Mouse (Mus musculus): ENCODE measurements around the gene Kif19a. TPM values are rescaled to one million over a fixed set of nuclear protein-coding genes. Genes with fewer than 3 reads are reported as not detected.

The Kif19a gene
- polyA plus RNA-seq, 1 experiment: 5.5 TPM

DNA sequence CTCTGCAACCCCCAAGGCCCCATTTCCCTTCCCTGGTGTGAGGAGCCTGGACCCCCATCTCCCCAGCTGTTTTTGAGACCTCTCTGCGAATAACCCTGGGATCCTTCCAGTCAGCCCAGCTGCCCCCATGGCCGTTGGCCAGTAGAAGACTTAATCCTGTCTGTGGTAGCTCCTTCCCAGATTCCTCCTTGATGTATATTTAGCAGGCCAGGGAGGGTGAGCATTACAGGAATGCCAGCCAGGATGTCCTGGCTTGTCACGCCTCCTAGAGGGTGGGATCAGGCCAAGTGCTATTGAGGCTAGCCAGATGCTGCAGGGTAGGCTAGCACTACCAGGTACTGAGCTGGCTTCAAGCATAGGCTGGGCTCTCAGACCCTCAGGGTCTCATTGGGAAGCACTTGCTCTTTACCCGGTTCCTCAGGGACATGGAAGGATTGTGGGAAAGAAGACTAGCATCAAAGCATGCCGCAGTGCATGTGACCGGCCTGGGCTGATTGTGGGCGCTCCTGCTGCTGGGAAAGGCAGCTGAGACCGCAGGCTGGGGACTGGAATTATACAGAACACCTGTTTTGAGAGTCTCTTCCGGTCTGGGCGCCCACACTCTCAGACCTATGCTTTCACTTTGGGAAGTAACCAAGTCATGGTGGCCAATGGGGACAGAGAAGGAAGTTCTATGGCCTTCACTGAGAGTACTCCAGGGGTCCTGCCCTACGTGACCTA, 49.8 kb downstream of the Kif19a start:
- Histone ChIP-seq H3K4me3 (ENCODE audit: insufficient read depth, low read length) (no peak overlapping the region), H3K4me1 (ENCODE audit: control insufficient read depth, insufficient read depth, low read length) (no peaks in the 10 kb centered on the region; the same call in 1 of the 2 replicates), H3K27ac (ENCODE audit: insufficient read depth, low read length) (no peak overlapping the region)
- TF ChIP-seq CTCF (IDR thresholded peaks at IDR 0.05; ENCODE audit: extremely low read depth, insufficient read depth, low read length): no peak
- no peak for TF ChIP-seq POLR2A (IDR thresholded peaks at IDR 0.05; ENCODE audit: extremely low read depth, insufficient read depth, low read length)

DNA sequence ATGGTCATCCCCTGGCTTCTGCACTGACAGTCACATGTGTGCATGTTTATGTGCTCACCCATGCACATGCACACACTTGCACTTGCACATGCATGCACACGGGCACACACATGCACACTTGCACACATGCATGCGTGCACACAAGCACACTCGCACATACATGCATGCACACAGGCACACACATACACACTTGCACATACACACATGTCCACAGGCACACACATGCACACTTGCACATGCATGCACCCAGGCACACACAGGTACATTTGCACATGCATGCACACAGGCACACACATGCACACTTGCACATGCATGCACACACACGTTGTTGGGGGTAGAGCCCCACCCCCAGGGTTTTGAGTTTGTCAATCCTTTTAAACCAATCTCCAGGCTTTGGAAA, 51.7 kb downstream of the Kif19a start:
- no peak for TF ChIP-seq POLR2A (IDR thresholded peaks at IDR 0.05; ENCODE audit: extremely low read depth, insufficient read depth, low read length)
- no peak for TF ChIP-seq CTCF (IDR thresholded peaks at IDR 0.05; ENCODE audit: extremely low read depth, insufficient read depth, low read length)
- no peaks in the 10 kb centered on the region; the same call in 1 of the 2 replicates for H3K4me1 ChIP-seq (ENCODE audit: control insufficient read depth, insufficient read depth, low read length)
- no peak overlapping the region for H3K4me3 ChIP-seq (ENCODE audit: insufficient read depth, low read length)
- no peak overlapping the region for H3K27ac ChIP-seq (ENCODE audit: insufficient read depth, low read length)

- Histone ChIP-seq H3K4me1 (ENCODE audit: control insufficient read depth, insufficient read depth, low read length) (peaks cover 3% of the 10 kb centered on the region), H3K27ac (ENCODE audit: insufficient read depth, low read length) (no peak overlapping the region), H3K4me3 (ENCODE audit: insufficient read depth, low read length) (no peak overlapping the region)
- TF ChIP-seq CTCF (IDR thresholded peaks at IDR 0.05; ENCODE audit: extremely low read depth, insufficient read depth, low read length) (no peak), POLR2A (IDR thresholded peaks at IDR 0.05; ENCODE audit: extremely low read depth, insufficient read depth, low read length) (no peak)
These were observed 53.0 kb downstream of the Kif19a start for GRCm38 (mm10) chr11:114818185-114818584.

GRCm38 (mm10) chr11:114819110-114819509, 53.9 kb downstream of the Kif19a start:
- Histone ChIP-seq H3K4me1 (ENCODE audit: control insufficient read depth, insufficient read depth, low read length) (peaks cover 3% of the 10 kb centered on the region), H3K27ac (ENCODE audit: insufficient read depth, low read length) (no peak overlapping the region), H3K4me3 (ENCODE audit: insufficient read depth, low read length) (no peak overlapping the region)
- TF ChIP-seq CTCF (IDR thresholded peaks at IDR 0.05; ENCODE audit: extremely low read depth, insufficient read depth, low read length) (no peak), POLR2A (IDR thresholded peaks at IDR 0.05; ENCODE audit: extremely low read depth, insufficient read depth, low read length) (no peak)

DNA sequence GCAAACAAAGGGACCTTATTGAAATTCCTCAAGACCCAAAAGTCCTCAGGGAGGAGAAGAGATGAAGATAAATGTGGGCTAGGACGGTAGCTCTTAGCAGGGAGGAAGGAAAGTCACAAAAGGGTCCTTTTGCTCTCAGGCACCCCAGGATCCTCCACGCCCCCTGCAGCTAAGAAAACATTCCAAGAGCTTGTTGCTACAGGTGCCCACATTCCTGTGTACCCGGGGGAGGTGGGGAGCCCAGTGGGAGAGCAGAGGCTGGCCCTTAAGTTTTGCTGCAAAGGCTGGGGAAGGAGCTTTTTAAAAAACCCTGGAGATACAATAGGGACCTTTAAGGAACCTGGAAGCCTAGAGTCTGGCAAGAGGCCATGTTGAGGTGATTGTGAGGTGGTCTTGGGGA, 55.3 kb downstream of the Kif19a start:
- Histone ChIP-seq H3K4me3 (ENCODE audit: insufficient read depth, low read length) (no peak overlapping the region), H3K27ac (ENCODE audit: insufficient read depth, low read length) (no peak overlapping the region), H3K4me1 (ENCODE audit: control insufficient read depth, insufficient read depth, low read length) (peaks cover 3% of the 10 kb centered on the region)
- TF ChIP-seq CTCF (IDR thresholded peaks at IDR 0.05; ENCODE audit: extremely low read depth, insufficient read depth, low read length) (no peak), POLR2A (IDR thresholded peaks at IDR 0.05; ENCODE audit: extremely low read depth, insufficient read depth, low read length) (no peak)

DNA sequence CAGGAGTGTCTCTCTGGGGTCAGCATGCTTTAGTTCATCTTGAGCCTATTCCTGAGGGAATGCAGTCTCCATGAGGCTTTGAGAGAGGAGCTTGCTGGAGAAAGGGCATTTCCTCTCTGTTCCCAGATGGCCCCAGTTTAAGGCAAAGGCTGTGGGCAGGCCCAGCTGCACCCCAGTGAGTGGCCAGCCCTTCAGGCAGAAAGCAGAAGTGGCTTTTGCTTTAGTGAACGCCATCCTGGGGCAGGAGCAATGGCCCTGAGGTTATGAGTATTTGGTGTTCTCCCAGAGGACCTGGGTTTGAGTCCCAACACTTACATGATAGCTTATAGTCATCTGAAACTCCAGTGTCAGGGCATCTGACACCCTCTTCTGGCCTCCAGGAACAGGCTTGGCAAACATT, 56.1 kb downstream of the Kif19a start:
- Histone ChIP-seq H3K4me3 (ENCODE audit: insufficient read depth, low read length) (no peak overlapping the region), H3K27ac (ENCODE audit: insufficient read depth, low read length) (no peak overlapping the region), H3K4me1 (ENCODE audit: control insufficient read depth, insufficient read depth, low read length) (peaks cover 3% of the 10 kb centered on the region)
- TF ChIP-seq CTCF (IDR thresholded peaks at IDR 0.05; ENCODE audit: extremely low read depth, insufficient read depth, low read length) (no peak), POLR2A (IDR thresholded peaks at IDR 0.05; ENCODE audit: extremely low read depth, insufficient read depth, low read length) (no peak)

- no peak for TF ChIP-seq CTCF (IDR thresholded peaks at IDR 0.05; ENCODE audit: extremely low read depth, insufficient read depth, low read length)
- TF ChIP-seq POLR2A (IDR thresholded peaks at IDR 0.05; ENCODE audit: extremely low read depth, insufficient read depth, low read length): no peak
- no peak overlapping the region for H3K4me3 ChIP-seq (ENCODE audit: insufficient read depth, low read length)
- peaks cover 3% of the 10 kb centered on the region for H3K4me1 ChIP-seq (ENCODE audit: control insufficient read depth, insufficient read depth, low read length)
- H3K27ac ChIP-seq (ENCODE audit: insufficient read depth, low read length): no peak overlapping the region
These were observed 57.5 kb downstream of the Kif19a start for GRCm38 (mm10) chr11:114822727-114823126.

- Histone ChIP-seq H3K4me1 (ENCODE audit: control insufficient read depth, insufficient read depth, low read length) (peaks cover 3% of the 10 kb centered on the region), H3K27ac (ENCODE audit: insufficient read depth, low read length) (no peak overlapping the region), H3K4me3 (ENCODE audit: insufficient read depth, low read length) (no peak overlapping the region)
- TF ChIP-seq CTCF (IDR thresholded peaks at IDR 0.05; ENCODE audit: extremely low read depth, insufficient read depth, low read length) (no peak), POLR2A (IDR thresholded peaks at IDR 0.05; ENCODE audit: extremely low read depth, insufficient read depth, low read length) (no peak)
These were observed 58.1 kb downstream of the Kif19a start for GRCm38 (mm10) chr11:114823199-114823725.

- TF ChIP-seq CTCF (IDR thresholded peaks at IDR 0.05; ENCODE audit: extremely low read depth, insufficient read depth, low read length) (no peak), POLR2A (IDR thresholded peaks at IDR 0.05; ENCODE audit: extremely low read depth, insufficient read depth, low read length) (no peak)
- H3K4me1 ChIP-seq (ENCODE audit: control insufficient read depth, insufficient read depth, low read length): peaks cover 3% of the 10 kb centered on the region
- H3K4me3 ChIP-seq (ENCODE audit: insufficient read depth, low read length): no peak overlapping the region
- no peak overlapping the region for H3K27ac ChIP-seq (ENCODE audit: insufficient read depth, low read length)
These were observed 61.5 kb downstream of the Kif19a start for GRCm38 (mm10) chr11:114826686-114827085.
